Mouse (Mus musculus) c-Kit-negative CD71-positive TER-119-positive erythroid progenitor cells, embryonic 14.5 days (primary cell): ENCODE results near the gene Tbc1d9b.

Source experiments
- DNase-seq: peaks from one replicate; pipeline ENCODE4 v3.0.0-alpha.2; 2013; ENCODE audit warnings: low read depth, low spot score

The Tbc1d9b gene

DNA sequence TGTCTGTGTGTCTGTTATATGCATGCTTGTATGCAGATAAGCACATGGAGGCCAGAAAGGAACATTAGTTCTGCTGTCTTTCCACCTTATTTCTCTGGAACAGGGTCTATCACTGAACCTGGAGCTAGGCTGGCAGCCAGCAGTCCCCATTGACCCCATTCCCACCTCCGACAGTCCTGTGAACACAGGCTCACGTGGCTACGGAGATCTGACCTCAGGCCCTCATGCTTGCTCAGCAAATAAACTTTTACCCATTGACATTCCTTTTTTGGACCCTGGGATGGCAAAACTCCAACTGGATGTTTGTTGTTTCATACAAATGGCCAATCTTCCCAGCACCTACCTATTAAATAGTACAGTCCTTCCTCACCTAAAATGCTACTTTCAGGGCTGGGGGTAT lies 45.2 kb downstream of the Tbc1d9b start:
- DNase-seq = no peak

GRCm38 (mm10) chr11:50177111-50177510 lies 45.9 kb downstream of the Tbc1d9b start:
- DNase-seq = no peak

GRCm38 (mm10) chr11:50178532-50179488 lies 47.6 kb downstream of the Tbc1d9b start:
- no peak for DNase-seq

DNA sequence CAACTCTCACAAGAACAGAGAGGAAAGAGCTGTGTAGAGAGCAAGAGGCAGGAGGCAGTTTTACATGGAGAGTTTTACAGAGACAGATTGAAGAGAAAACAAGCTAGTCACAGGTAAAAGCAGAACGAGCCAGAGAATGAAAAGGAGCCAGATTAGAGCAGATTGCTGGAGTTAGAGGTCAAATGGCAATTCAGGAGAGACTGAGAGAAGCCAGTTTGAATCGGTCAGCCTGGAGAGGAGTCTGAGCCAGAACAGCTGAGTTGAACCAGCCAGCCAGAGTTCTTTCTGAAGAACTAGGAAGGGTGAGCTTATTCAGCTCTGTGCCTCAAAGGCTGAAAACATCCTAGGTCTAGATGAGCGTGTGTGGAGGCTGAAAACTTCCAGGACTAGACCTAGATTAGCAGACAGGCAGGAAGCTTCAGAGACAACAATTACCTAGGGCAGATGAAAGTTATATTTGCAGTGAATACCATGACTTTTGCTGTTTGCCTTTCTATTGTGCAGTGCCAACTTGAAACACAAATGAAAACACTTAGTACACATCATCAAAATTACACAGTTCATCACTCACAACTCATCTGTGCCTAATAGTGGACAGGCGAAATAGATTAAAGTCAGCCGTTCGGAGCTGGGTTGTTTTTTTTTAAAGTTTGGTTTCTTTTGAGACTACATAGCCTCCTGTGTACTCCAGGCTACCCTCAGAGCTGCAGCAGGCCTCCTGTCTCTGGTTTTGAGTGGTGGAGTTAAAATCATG lies 49.5 kb downstream of the Tbc1d9b start:
- no peak for DNase-seq

- no peak for DNase-seq
Measured at GRCm38 (mm10) chr11:50182702-50183101, 51.5 kb downstream of the Tbc1d9b start.

GRCm38 (mm10) chr11:50184788-50185187 lies 53.6 kb downstream of the Tbc1d9b start:
- no peak for DNase-seq

DNA sequence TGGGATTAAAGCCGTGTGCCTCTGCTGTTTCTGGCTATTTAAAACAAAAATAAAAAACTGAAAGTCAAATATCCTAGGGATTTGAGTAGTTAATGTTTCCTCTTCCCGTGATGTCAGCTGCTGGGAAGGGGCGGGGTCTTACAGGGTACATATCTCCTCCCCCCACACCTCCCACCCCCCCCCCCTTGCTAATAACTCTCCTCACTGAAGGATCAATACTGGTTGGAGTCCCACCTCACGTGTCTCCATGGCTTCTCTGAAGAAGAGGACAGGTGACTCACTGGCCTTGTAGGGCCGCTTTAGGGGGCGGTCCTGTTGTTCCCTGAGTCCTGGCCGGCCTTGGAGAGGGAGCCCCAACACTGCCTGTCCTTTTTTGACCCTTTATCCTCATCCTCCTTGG lies 57.5 kb downstream of the Tbc1d9b start:
- no peak for DNase-seq

GRCm38 (mm10) chr11:50190362-50190761 lies 59.2 kb downstream of the Tbc1d9b start:
- no peak for DNase-seq

DNA sequence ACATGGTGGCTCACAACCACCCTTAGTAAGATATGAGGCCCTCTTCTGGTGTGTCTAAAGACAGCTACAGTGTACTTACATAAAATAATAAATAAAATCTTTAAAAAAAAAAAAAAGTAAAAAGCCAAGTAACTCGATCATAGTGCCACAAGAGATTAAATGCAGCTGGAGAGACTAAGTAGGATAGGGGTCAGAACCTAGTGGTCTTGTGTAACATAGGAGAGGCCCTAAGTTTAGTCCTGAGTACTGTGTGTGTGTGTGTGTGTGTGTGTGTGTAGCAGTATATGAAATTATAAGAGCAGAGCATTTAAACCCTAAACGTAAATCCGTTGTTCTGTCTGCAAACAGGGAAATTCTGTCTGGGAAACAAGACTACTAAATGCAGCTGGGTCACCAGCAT lies 61.1 kb downstream of the Tbc1d9b start:
- DNase-seq = no peak

DNA sequence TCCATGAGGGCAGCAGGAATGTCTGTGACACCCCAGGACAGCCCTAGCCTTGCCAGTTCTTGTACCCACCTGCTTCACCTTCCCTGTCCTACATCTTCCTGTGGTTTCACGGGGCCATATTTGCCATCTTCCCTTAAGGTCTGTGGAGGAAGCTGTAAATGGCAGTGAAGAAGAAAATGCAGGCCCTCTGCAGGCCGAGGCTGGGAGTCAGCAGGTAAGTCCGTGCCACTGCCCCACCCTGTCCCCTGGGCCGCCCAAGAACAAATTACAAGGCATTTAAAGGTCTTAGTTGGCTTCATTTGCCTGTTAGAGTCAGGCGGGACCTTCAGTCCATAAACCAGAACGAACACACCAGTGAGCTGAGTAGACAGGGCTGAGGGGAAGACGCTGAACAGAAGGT lies 62.9 kb downstream of the Tbc1d9b start:
- no peak for DNase-seq

DNA sequence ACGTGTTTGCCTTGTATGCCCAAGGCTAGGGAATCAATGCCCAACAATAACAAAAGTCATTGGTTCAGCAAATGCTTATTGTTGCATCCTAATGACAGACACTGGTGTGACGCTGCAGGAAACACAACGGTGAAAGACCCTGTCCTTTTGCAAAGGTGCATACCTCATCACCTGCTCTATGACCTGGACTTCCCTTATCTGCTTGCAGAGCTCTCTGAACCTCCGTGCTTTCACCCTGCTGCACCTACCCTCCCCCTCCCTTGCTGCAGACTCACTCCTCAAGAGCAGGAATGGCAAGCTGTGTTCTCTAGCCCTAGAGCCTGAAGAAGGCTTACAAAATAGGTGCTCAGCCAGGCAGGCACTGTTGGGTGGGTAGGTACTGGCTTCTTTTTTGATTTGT lies 63.6 kb downstream of the Tbc1d9b start:
- DNase-seq = no peak

DNA sequence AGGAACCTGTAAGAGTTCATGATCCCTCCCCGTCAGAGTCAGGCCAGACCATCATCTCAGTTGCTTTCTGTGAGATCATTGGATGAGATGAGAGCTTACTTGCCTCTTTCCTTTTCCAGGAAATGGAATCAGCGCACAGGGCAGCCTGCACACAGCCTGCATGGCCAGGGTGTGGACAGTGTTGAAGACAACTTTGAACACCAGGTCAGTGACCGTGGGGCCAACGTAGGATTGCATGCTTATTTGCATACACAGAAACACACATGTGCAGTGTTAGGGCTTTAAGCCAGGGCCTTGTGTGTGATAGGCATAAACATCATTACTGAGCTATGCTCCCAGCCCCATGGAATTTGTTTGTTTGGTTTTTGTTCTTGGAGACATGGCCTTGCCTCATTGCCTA lies 66.3 kb downstream of the Tbc1d9b start:
- DNase-seq = no peak

- DNase-seq = no peak
Measured at GRCm38 (mm10) chr11:50198219-50198846, 67.1 kb downstream of the Tbc1d9b start.

DNA sequence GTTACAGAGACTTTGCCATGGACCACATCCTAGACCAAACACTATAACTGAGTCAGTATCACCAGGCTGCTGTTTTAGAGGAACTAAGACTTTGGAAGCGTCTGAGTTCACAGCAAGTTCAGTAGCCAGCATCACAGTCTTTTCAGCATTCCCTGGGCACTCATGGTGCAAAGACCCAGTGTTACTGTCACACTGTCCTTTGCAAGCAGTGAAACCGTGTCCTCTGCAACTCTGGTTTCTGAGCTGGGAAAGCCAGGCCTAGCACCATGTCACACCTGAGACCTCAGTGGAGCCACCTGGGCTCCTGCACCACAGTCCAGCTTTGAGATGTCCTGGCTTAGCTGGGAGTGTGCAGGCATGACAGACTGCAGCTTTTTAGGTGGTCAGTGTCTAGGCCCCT lies 67.7 kb downstream of the Tbc1d9b start:
- no peak for DNase-seq

DNA sequence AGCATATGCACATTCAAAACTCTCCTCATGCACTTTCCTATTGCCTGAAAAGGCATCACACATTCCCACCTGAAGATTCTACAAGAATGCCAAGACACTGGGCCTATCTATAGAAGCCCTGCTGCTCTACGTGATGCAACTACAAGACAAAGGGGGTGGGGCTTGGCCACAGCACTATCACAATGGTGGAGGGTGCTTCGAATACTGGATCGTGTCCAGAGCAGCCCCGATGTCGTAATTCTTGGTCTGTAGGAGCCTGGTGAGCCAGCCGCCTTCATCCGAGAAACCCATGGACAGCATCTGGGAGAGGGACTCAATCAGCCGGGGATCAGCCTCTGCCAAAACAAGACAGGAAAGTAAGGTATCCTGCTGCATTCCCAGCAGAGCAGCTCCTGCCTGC lies 69.4 kb downstream of the Tbc1d9b start:
- no peak for DNase-seq

GRCm38 (mm10) chr11:50201590-50201989 lies 70.4 kb downstream of the Tbc1d9b start:
- DNase-seq = no peak

GRCm38 (mm10) chr11:50203302-50203827 lies 72.2 kb downstream of the Tbc1d9b start:
- no peak for DNase-seq

GRCm38 (mm10) chr11:50205434-50205833 lies 74.2 kb downstream of the Tbc1d9b start:
- no peak for DNase-seq

DNA sequence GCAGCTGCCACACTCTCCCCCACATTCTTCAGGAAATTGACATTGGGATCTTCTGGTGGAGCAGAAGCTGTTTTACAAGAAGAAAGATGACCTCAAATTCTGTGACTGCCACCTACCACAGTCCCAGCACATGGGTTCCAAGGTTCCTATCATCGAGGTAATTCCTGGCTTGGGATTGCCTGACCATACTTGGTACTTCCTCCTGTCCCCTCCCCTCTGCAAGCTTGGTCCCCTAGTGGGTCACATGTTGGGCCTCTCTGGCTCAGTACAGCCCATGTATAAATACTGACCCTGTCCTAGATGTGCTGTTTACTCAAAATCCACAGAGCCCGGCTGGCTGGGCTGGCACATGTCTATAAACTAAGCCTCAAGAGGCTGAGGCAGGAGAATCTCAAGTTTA lies 74.8 kb downstream of the Tbc1d9b start:
- DNase-seq = no peak

DNA sequence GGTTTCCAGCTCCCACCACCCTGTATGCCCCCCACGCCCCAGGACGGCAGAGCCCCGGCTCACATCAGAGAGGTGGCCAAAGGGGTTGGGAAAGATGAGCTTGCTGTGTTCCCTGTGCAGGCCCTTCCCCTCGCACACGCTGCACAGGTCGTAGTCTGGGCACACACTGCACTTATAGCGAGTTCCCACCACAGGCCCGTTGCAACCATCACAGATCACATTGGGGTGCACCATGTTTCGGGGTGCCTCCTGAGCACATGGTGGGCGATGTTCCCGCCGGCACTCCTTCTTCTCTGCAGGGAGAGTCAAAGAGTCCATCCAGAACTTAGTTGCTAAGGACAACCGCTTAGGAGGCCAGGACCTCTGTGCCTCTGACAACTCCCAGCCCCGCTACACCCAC lies 76.1 kb downstream of the Tbc1d9b start:
- no peak for DNase-seq

DNA sequence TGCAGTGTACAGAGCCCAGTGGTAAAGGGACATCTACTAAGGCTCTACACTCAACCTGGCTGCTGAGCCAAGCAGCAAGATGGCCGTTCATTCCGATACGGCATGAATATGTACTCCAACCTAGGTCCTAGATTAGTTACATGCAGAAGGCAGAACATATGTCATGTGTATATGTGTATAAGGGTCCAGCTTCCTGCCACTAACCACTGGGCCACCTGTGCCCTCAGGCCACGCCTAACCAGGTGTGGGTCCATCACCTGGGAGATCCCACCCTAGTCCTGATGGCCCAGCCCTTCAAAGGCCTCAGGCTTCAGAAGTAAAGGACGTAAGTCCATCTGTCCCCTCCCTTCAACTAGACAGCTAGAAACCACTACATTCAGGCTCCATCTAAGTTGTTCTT lies 76.8 kb downstream of the Tbc1d9b start:
- no peak for DNase-seq

- DNase-seq = peak; percentile 69
Measured at GRCm38 (mm10) chr11:50210101-50210504, 78.9 kb downstream of the Tbc1d9b start.
